9 mouse cellular contexts compared by ENCODE assay signal in genomic region chr9:97015751-97016150, GRCm38 (mm10). TPM values are rescaled to one million over a fixed set of nuclear protein-coding genes. Genes with fewer than 3 reads are reported as not detected.
A peak's percentile ranks its signal among the peaks of the same experiment; 100 is the strongest.
DNase-seq lines count a peak whose midpoint lies in the region; ATAC-seq and TF ChIP-seq lines count a peak whose summit lies in the region.
"Had no signal": no experiment of that assay in that cellular context is flagged by ENCODE, and none has a peak within 500 bp of the region (broad histone marks: within the 10 kb centered on the region; RNA-seq: fewer than 3 reads in every experiment).

No protein-coding gene starts in this region.

- peak; percentile 10 for DNase-seq in liver, adult 2 months (ENCODE audit: extremely low read depth, low read depth, low spot score)
- DNase-seq in kidney, adult 8-10 months: peak; percentile 97
- DNase-seq in neural tube, embryonic 10.5 days (ENCODE audit: extremely low spot score, low spot score): peak; percentile 48
- DNase-seq in spleen, postnatal 36 days (ENCODE audit: low spot score in 2 of 2): no peak
- DNase-seq in thymus, postnatal 10 days (ENCODE audit: low spot score in 2 of 2): no peak

- TF ChIP-seq CTCF in liver, adult 2 months (IDR thresholded peaks at IDR 0.05; ENCODE audit: low read depth, low read length): no peak

- H3K27me3 ChIP-seq in liver, adult 2 months (ENCODE audit: control insufficient read depth, insufficient read depth, low read length): peaks cover 5% of the 10 kb centered on the region; the same call in 1 of the 2 replicates
- peaks cover 67% of the 10 kb centered on the region for H3K27me3 ChIP-seq in liver, embryonic 12.5 days (replicated peaks)
- H3K27me3 ChIP-seq in forebrain, embryonic 12.5 days: no peaks in the 10 kb centered on the region

- H3K4me1 ChIP-seq in liver, adult 2 months (ENCODE audit: control insufficient read depth, insufficient read depth, low read length): no peaks in the 10 kb centered on the region
- H3K4me1 ChIP-seq in liver, embryonic 12.5 days: peaks cover 9% of the 10 kb centered on the region; the same call in 1 of the 2 replicates
- peaks cover 73% of the 10 kb centered on the region for H3K4me1 ChIP-seq in forebrain, embryonic 12.5 days

- no peaks in the 10 kb centered on the region for H3K79me2 ChIP-seq in liver, adult 2 months (ENCODE audit: control insufficient read depth, insufficient read depth, low read length)

- no peaks in the 10 kb centered on the region for H3K36me3 ChIP-seq in liver, adult 2 months (ENCODE audit: control insufficient read depth, insufficient read depth, low read length)
- no peaks in the 10 kb centered on the region for H3K36me3 ChIP-seq in liver, embryonic 12.5 days
- no peaks in the 10 kb centered on the region for H3K36me3 ChIP-seq in forebrain, embryonic 12.5 days (replicated peaks)

- H3K4me3 ChIP-seq in liver, adult 2 months (ENCODE audit: insufficient read depth, low read depth, low read length): no peak overlapping the region
- no peak overlapping the region for H3K4me3 ChIP-seq in liver, embryonic 12.5 days
- peak overlapping the region; percentile 72 for H3K4me3 ChIP-seq in forebrain, embryonic 12.5 days (replicated peaks)

- no peak overlapping the region for H3K4me2 ChIP-seq in liver, embryonic 12.5 days
- H3K4me2 ChIP-seq in forebrain, embryonic 12.5 days: peak overlapping the region; percentile 73

- no peak overlapping the region for H3K27ac ChIP-seq in liver, adult 2 months (replicated peaks; ENCODE audit: insufficient read depth, low read depth, low read length)
- no peak overlapping the region for H3K27ac ChIP-seq in liver, embryonic 12.5 days
- H3K27ac ChIP-seq in forebrain, embryonic 12.5 days: peak overlapping the region; percentile 79

- no peak overlapping the region for H3K9ac ChIP-seq in liver, adult 2 months (ENCODE audit: low read depth, low read length)
- H3K9ac ChIP-seq in liver, embryonic 12.5 days: no peak overlapping the region
- no peak overlapping the region for H3K9ac ChIP-seq in forebrain, embryonic 12.5 days

- no peak for ATAC-seq in liver, embryonic 12.5 days
- ATAC-seq in forebrain, embryonic 12.5 days (ENCODE audit: low FRiP score): no peak
- ATAC-seq in cerebellum, adult (ENCODE audit: insufficient number of reproducible peaks, low FRiP score, low TSS enrichment): no peak

- no peaks in the 10 kb centered on the region for H3K9me3 ChIP-seq in liver, embryonic 12.5 days (replicated peaks)
- no peaks in the 10 kb centered on the region for H3K9me3 ChIP-seq in forebrain, embryonic 12.5 days

- no peak for TF ChIP-seq POLR2A in liver, adult 2 months (IDR thresholded peaks at IDR 0.05; ENCODE audit: extremely low read depth, insufficient read depth, low read length)

- WGBS in liver, adult 2 months: 31% methylated on average over 6 of the region's 6 CpGs
- WGBS in liver, embryonic 12.5 days (ENCODE audit: insufficient replicate concordance): 44% methylated on average over 6 of the region's 6 CpGs
- WGBS in forebrain, embryonic 12.5 days: 6% methylated on average over 6 of the region's 6 CpGs

RNA-seq across cellular contexts. Expression of gene Spsb4, which starts 2.9 kb away (rescaled TPM):
- 1.5 and 2.1 TPM in 2 replicates for total RNA-seq in liver, adult 2 months (2014; rRNA removed)
- 2.9 and 3.5 TPM in 2 replicates for polyA plus RNA-seq in liver, adult 2 months (2012; rRNA removed)
- polyA plus RNA-seq in liver, embryonic 12.5 days (2016; fragmentation: Nextera tagmentation; extraction: Ambion mirVana): 2.2 and 2.3 TPM in 2 replicates
- 81.1 and 81.2 TPM in 2 replicates for polyA plus RNA-seq in forebrain, embryonic 12.5 days (2016; fragmentation: Nextera tagmentation; extraction: Ambion mirVana)
- total RNA-seq: MEL had no signal

Comparison
In these comparisons a context has a peak if more than half of its experiments do, and no peak if none do; other contexts are left out.
1. DNase-seq: peak in liver, adult 2 months (single experiment), kidney, adult 8-10 months (2 of 2) and neural tube, embryonic 10.5 days (single experiment); none in spleen, postnatal 36 days (0 of 2) and thymus, postnatal 10 days (0 of 2).
2. RNA of gene Spsb4, which starts 2.9 kb away (polyA plus RNA-seq): 81.1 to 81.2 TPM in forebrain, embryonic 12.5 days; 2.9 to 3.5 TPM in liver, adult 2 months and 2.2 to 2.3 TPM in liver, embryonic 12.5 days; every median in the first group is over 10 times any median in the second.